Mouse (Mus musculus) kidney, embryonic 16.5 days (tissue): Measurements from ENCODE around the gene Slfn1. TPM values are rescaled to one million over a fixed set of nuclear protein-coding genes. Genes with fewer than 3 reads are reported as not detected.
"Not testable (repeated sequence)": the region's sequence is repeated elsewhere in the genome, so short reads cannot be mapped to it uniquely, and the experiment has no call there.

Experiments
- ATAC-seq: fragments of 200-750 bp; cut with Nextera tagmentation; 2 replicates; pipeline ENCODE4 v1.8.0; 2017; ENCODE audit warnings: moderate TSS enrichment; ENCODE audit not compliant: low FRiP score, low TSS enrichment
- H3K27ac ChIP-seq: fragments of 300-500 bp; sonication (generic); 2 replicates; pipeline ENCODE4 v1.5.1; 2014; ENCODE audit warnings: low read length
- H3K27me3 ChIP-seq: fragments of 300-500 bp; sonication (generic); 2 replicates; pipeline ENCODE4 v1.6.1; 2014; ENCODE audit warnings: low read length, control low read depth, mixed read lengths; ENCODE audit not compliant: insufficient read depth
- H3K36me3 ChIP-seq: fragments of 300-500 bp; sonication (generic); 2 replicates; pipeline ENCODE4 v1.6.1; 2014; ENCODE audit warnings: low read length, control low read depth, mixed read lengths; ENCODE audit not compliant: insufficient read depth
- H3K4me1 ChIP-seq: fragments of 300-500 bp; sonication (generic); 2 replicates; pipeline ENCODE4 v1.6.1; 2014; ENCODE audit warnings: low read length, control low read depth, mixed read lengths; ENCODE audit not compliant: insufficient read depth
- H3K4me2 ChIP-seq: fragments of 300-500 bp; sonication (generic); replicated peaks from 2 replicates; pipeline ENCODE4 v1.6.1; 2014; ENCODE audit warnings: low read depth, low read length
- H3K4me3 ChIP-seq: fragments of 300-500 bp; sonication (generic); 2 replicates; pipeline ENCODE4 v1.5.1; 2014; ENCODE audit warnings: mild to moderate bottlenecking, low read length
- H3K9ac ChIP-seq: fragments of 300-500 bp; sonication (generic); replicated peaks from 2 replicates; pipeline ENCODE4 v1.6.1; 2014; ENCODE audit warnings: low read length
- H3K9me3 ChIP-seq: fragments of 300-500 bp; sonication (generic); 2 replicates; pipeline ENCODE4 v1.6.1; 2016; ENCODE audit warnings: low read length, control low read depth
- WGBS: fragments of 180-500 bp; shearing (Covaris S2); extraction: QIAGEN DNeasy Blood & Tissue Kit; methylation state at CpG from one replicate; pipeline ENCODE4 v1.1.7; 2014; 5-methylcytosine and 5-hydroxymethylcytosine counted together
- polyA plus RNA-seq: library from polyadenylated mRNA; unstranded; fragments of >200 nt; fragmentation: Nextera tagmentation; extraction: Ambion mirVana; gene quantifications from 2 replicates; pipeline ENCODE4 v1.2.1, GENCODE M21; 2015

The Slfn1 gene
- polyA plus RNA-seq, 1 experiment from 2014 or later: 0.27 TPM

- Histone ChIP-seq H3K27ac (no peak overlapping the region), H3K4me1 (no peaks in the 10 kb centered on the region), H3K36me3 (no peaks in the 10 kb centered on the region), H3K4me2 (no peak overlapping the region), H3K9ac (no peak overlapping the region), H3K4me3 (no peak overlapping the region), H3K9me3 (peaks cover 4% of the 10 kb centered on the region; the same call in 1 of the 2 replicates), H3K27me3 (no peaks in the 10 kb centered on the region)
- no peak for ATAC-seq
- 94% methylated on average over 10 of the region's 10 CpGs for WGBS
Measured at GRCm38 (mm10) chr11:83084761-83085160, 31.9 kb upstream of the Slfn1 start.

DNA sequence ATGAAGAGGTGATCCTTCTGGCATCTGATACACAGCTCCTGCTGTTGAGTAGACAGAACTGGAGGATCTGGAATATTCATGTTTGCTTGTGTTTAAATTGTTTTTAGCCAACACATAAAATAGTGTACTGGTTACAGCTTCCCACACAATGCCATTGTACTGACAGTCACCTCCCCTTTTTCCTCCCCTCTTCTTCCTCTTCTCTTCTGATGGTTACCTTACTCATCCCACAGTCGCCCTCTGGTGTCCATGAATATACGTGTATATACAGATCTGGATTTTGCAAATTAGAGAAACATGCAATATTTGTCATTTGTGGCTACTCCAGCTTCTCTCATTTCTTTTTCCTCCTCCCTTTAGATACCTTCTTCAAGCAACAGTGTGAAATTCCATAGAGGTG, 1.5 kb upstream of the Slfn1 start:
- Histone ChIP-seq H3K4me2 (no peak overlapping the region), H3K27ac (no peak overlapping the region), H3K4me1 (no peaks in the 10 kb centered on the region), H3K9me3 (no peaks in the 10 kb centered on the region), H3K4me3 (no peak overlapping the region), H3K27me3 (no peaks in the 10 kb centered on the region), H3K9ac (no peak overlapping the region), H3K36me3 (no peaks in the 10 kb centered on the region)
- 56% methylated on average over 2 of the region's 2 CpGs for WGBS
- ATAC-seq: no peak

DNA sequence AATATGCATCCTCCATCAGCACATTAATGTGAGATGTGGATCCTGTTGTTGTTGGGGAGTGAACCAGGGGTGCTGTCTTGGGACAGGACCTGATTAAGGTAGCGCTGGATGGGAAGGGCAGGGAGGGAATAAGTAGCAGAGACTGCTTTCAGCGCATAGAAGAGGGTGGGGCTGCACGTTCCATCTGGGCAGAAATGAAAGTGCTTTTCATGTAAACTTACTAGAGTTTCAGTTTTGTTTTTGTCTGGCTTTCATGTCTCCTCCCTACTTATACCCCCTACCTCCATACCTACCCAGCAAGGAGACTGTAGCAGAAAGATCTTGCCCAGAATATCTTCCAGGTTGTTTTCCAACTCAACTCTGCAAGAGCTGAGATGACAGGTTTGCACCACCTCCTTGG, 1.4 kb downstream of the Slfn1 start:
- Histone ChIP-seq H3K4me3 (no peak overlapping the region), H3K9ac (no peak overlapping the region), H3K27ac (no peak overlapping the region), H3K4me1 (no peaks in the 10 kb centered on the region), H3K27me3 (no peaks in the 10 kb centered on the region), H3K9me3 (no peaks in the 10 kb centered on the region), H3K36me3 (no peaks in the 10 kb centered on the region), H3K4me2 (no peak overlapping the region)
- no peak for ATAC-seq
- WGBS: 51% methylated on average over 3 of the region's 3 CpGs

GRCm38 (mm10) chr11:83121131-83121685, 4.6 kb downstream of the Slfn1 start:
- H3K9me3 ChIP-seq: no peaks in the 10 kb centered on the region
- no peak overlapping the region for H3K4me3 ChIP-seq
- H3K9ac ChIP-seq: no peak overlapping the region
- H3K4me2 ChIP-seq: no peak overlapping the region
- no peak overlapping the region for H3K27ac ChIP-seq
- 96% methylated on average over 3 of the region's 3 CpGs for WGBS
- H3K27me3 ChIP-seq: no peaks in the 10 kb centered on the region
- H3K36me3 ChIP-seq: no peaks in the 10 kb centered on the region
- H3K4me1 ChIP-seq: no peaks in the 10 kb centered on the region
- no peak for ATAC-seq

DNA sequence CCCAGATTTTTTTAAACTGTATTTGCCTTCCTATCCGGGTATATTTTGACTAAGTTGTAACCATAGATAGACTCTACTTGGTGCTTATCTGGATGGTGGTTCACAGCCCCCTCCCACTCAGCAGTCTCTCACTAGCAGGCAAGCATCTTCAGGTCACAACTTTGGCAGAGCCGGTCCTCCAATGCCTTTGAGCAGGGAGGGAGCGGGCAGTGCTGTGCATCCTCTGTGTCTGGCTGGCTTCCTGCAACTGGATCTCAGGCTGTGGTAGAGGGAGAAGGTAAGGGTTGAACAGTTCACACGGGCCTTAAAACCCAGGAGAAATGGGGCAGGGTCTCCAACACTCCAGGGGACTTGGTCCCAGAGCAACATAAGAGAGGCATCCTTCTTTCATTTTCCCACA, 6.5 kb downstream of the Slfn1 start:
- no peak overlapping the region for H3K4me3 ChIP-seq

DNA sequence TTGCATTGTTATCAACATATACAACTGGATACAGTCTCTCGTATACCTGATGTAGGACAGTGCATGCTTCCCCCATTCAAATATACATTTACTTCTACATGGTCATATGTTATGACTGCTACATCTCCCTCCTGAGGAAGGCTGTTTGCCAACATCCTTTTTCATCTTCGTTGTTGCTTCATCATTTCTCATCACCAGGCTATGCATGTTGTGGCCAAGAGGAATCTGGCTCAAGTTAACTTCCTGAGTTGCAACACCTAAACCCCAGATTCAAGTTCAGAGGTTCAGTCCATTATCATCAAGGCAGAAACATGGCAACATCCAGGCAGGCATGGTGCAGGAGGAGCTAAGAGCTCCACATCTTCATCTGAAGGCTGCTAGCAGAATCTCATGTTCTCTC, 8.3 kb downstream of the Slfn1 start:
- no peaks in the 10 kb centered on the region for H3K4me1 ChIP-seq

More for the DNA sequence above, 6.5 kb downstream of the Slfn1 start:
- Histone ChIP-seq H3K4me1 (no peaks in the 10 kb centered on the region), H3K36me3 (no peaks in the 10 kb centered on the region), H3K9me3 (no peaks in the 10 kb centered on the region), H3K9ac (no peak overlapping the region), H3K4me2 (no peak overlapping the region), H3K27me3 (no peaks in the 10 kb centered on the region), H3K27ac (no peak overlapping the region)
- no peak for ATAC-seq
- 64% methylated on average over 4 of the region's 4 CpGs for WGBS

DNA sequence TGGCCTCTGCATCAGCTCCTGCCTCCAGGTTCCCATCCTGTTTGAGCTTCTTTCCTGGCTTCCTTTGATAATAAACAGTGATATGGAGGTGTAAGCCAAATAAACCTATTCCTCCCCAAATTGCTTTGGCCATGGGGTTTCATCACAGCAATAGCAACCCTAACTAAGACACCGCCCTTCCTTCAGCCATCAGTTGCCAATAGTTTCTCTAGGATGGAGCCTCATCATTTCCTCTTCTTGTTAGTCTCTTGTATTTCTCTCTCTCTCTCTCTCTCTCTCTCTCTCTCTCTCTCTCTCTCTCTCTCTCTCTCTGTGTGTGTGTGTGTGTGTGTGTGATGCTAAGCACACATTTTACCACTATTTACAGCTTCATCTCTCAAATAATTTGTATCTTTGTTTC, 9.0 kb downstream of the Slfn1 start:
- not testable (repeated sequence) for H3K9ac ChIP-seq, H3K36me3 ChIP-seq, H3K4me2 ChIP-seq, H3K4me1 ChIP-seq, H3K27ac ChIP-seq, H3K27me3 ChIP-seq, H3K4me3 ChIP-seq, ATAC-seq, H3K9me3 ChIP-seq
- no CpG with 5 or more reads among the region's 1 CpGs for WGBS

More for the DNA sequence above, 8.3 kb downstream of the Slfn1 start:
- H3K9ac ChIP-seq: no peak overlapping the region
- no peaks in the 10 kb centered on the region for H3K9me3 ChIP-seq
- no peak for ATAC-seq
- no peaks in the 10 kb centered on the region for H3K36me3 ChIP-seq
- H3K27ac ChIP-seq: no peak overlapping the region
- H3K27me3 ChIP-seq: no peaks in the 10 kb centered on the region
- 83% methylated on average over 2 of the region's 2 CpGs for WGBS
- H3K4me2 ChIP-seq: no peak overlapping the region
- no peak overlapping the region for H3K4me3 ChIP-seq

- H3K4me1 ChIP-seq, ATAC-seq, H3K27me3 ChIP-seq, H3K9me3 ChIP-seq, H3K27ac ChIP-seq, H3K4me3 ChIP-seq, H3K9ac ChIP-seq, H3K4me2 ChIP-seq, H3K36me3 ChIP-seq: not testable (repeated sequence)
- WGBS: 86% methylated on average over 1 of the region's 2 CpGs
Measured at GRCm38 (mm10) chr11:83137253-83137652, 20.6 kb downstream of the Slfn1 start.

- not testable (repeated sequence) for H3K27ac ChIP-seq, H3K27me3 ChIP-seq, H3K4me3 ChIP-seq, H3K36me3 ChIP-seq, H3K9me3 ChIP-seq, H3K4me1 ChIP-seq, H3K9ac ChIP-seq, H3K4me2 ChIP-seq, ATAC-seq
- no CpG with 5 or more reads among the region's 1 CpGs for WGBS
Measured at GRCm38 (mm10) chr11:83148939-83149338, 32.3 kb downstream of the Slfn1 start.
